Mouse (Mus musculus) lung, adult 18-20 months (tissue): ENCODE data around the gene Nt5c1b.

Experiments
- DNase-seq, 2 experiments: peaks; one replicate each; pipeline ENCODE4 v3.0.0; 2022; ENCODE audit warnings: mixed read lengths in 2 of 2

Gene Nt5c1b

GRCm38 (mm10) chr12:10369673-10370072 lies at the start of gene Nt5c1b:
Gene Nt5c1b (plus strand): TSS chr12:10369973.
- DNase-seq: no peak

GRCm38 (mm10) chr12:10327651-10328050 lies 42.1 kb upstream of the Nt5c1b start:
- no peak for DNase-seq

GRCm38 (mm10) chr12:10329460-10329859 lies 40.3 kb upstream of the Nt5c1b start:
- no peak for DNase-seq

GRCm38 (mm10) chr12:10340604-10341003 lies 29.2 kb upstream of the Nt5c1b start:
- DNase-seq: no peak

DNA sequence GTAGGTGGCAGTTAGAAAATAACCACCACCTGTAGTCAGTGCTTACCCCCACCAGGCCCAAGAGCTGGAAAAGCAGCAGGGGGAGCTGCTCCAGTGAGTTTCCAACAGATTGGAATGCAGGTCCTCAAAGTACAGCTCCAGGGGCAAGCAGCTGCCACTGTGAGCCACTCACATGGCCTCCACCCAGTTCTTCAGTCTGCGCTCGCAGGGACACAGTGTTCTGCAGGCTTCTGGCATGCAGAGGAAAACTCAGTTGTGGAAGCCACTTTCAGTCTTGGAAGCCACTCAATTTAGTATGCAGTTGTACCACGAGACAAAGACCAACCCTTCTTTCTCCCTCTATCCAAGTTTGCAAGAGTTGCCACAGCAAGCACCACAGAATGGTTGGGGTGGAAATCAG lies 19.1 kb upstream of the Nt5c1b start:
- DNase-seq: peak; percentile 51 to 61

DNA sequence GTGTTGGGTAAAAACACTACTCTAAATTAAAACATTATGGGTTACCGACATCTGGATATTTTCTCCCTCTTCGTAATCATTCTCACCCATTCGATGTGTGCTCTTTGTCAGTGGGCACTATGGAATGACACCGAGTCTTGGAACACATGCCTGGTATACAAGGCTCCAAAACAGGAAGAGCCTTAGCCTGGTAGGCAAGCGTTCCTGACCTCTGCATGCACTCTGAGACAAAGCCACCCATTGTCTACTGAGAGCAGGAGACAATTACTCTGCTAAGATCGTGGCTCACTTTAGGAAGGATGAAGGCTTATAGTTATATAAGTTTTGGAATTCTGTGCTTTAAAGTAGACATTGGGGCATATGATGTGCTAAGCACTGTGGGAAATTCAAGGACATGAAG lies 12.0 kb upstream of the Nt5c1b start:
- DNase-seq: no peak

GRCm38 (mm10) chr12:10390671-10391441 lies 21.1 kb downstream of the Nt5c1b start, which contains the start of gene Rdh14:
Gene Rdh14 (plus strand): TSS chr12:10390772.
- DNase-seq: peak; percentile 96 to 97

DNA sequence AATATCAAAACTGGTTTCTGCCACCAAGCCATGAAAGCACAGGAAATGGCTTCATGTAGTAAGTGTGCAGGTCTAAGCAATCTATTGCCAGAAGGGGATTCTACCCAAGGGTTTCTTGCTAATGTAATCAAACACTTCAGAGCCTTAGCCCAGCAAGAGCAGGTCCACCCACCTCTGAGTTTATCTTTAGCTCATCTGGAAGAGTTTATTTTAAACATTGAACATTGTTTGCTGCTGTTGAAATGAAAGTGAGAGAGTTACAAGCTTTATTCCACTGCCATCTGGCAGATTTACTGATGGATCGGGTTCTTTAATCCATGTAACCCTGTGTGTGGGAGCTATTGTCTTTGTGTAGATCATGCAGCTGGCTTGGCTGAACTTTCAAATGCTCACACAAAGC lies 31.0 kb downstream of the Nt5c1b start:
- DNase-seq: no peak

DNA sequence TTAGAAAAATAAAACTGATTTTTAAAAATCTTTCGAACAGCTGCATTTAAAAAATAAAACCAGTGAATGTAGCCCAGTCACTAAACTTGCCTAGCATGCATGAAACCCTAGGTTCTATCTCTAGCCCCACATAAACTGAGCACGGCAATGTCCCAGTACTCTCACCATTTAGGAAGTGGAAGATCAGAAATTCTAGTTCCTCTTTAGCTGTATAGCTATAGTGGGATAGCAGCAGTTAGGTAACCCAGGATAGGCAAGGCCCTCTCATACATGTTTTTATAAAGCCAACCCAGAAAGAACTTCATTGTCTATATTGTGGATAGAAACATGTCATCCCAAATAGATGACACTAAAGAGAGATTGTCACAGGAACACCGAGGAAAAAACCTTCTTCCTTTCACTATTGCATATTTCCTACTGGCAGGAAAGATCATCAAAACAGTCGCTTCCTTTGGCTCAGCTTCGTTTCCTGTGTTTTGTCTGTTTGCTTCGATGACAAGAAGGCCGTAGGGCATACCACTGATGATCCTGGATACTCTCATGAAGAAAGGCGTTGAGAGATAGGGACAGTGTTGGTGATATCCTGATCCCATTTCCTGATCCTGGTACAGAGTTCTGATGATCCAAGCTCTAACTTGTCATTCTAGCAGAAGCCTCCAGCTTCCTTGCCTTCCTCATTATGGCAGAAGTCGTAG lies 32.8 kb downstream of the Nt5c1b start:
- peak in 1 of 2 experiments; percentile 25 for DNase-seq

GRCm38 (mm10) chr12:10410511-10411179 lies 40.9 kb downstream of the Nt5c1b start:
- no peak for DNase-seq

- DNase-seq: no peak
These were observed 41.7 kb downstream of the Nt5c1b start for GRCm38 (mm10) chr12:10411453-10411852.

GRCm38 (mm10) chr12:10422347-10422746 lies 52.6 kb downstream of the Nt5c1b start:
- DNase-seq: no peak

DNA sequence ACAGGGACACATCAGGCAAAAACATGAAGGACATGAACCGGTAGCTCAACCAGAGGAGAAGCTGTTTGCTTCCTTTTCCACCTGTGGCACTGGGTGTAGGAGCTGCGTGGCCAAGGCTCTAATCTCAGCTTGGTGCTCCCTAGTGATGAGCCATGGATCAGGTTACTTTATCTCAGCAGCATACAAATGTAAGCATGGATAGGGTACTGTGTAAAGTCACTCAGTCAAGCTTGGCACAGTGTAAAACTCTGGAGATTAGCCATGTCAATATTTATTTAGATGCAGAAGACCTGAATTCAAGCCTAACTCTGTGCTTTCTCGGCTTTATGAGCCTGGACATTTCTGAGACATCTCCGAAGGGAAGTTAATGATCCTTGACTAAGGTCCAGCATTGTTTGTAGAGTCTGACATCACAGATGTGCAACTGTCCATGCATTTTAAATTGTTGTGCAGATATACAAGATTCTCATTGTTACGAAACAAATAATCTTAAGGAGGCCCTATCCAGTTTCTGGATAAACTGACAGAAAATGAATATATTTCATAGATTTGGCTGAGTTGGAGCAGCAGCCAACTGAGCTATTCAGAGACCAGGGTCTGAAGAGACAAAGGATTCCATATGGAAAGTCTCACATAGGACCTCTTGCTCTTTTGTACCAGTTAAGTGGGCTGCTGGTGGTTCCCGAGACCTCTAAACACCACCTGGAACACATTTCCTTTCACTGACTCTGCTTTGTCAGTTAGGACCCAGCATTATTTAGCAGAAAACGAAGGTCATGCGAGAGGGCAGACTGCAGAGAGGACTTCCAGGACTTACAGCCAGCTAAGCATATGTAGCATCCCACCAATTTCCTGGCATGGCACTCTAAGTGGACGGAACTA lies 56.5 kb downstream of the Nt5c1b start:
- no peak for DNase-seq

DNA sequence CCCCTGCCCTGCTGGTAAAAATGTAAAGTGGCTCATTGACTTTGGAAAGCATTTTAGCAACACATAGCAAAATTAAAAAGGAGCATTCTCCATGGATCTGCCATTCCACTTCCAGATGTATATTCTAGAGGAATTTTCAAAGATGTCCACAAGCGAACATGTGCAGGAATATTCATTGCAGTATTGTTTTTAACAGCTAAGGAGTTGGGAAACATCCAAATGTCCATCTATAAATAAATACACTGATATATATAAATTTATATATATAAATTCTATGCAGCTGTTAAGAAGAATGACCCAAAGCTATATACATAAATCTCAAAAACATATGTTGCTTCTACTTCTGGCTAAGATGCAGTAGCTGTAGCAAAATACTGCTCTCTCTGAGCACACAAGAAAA lies 61.2 kb downstream of the Nt5c1b start:
- DNase-seq: no peak

GRCm38 (mm10) chr12:10438054-10439001 lies 68.6 kb downstream of the Nt5c1b start:
- DNase-seq: peak; percentile 66 to 76
